Mouse (Mus musculus) myocyte (in vitro differentiated cells): ENCODE measurements around the gene Trim75.

Experiments used
- E2F4 ChIP-seq: IDR thresholded peaks from one replicate; pipeline ENCODE4 v1.6.1; 2011; ENCODE audit warnings: mild to moderate bottlenecking, control low read depth, moderate library complexity; ENCODE audit not compliant: insufficient read depth
- MAX ChIP-seq: IDR thresholded peaks from one replicate; pipeline ENCODE4 v1.6.1; 2011; ENCODE audit warnings: low read depth, mild to moderate bottlenecking, control low read depth
- MYOD1 ChIP-seq, 3 experiments: IDR thresholded peaks; one replicate each; pipeline ENCODE4 v1.6.1; 2011; ENCODE audit warnings: control low read depth in 2 of 3, low read depth in 2 of 3, mild to moderate bottlenecking in 2 of 3, moderate library complexity in 1 of 3; ENCODE audit not compliant: insufficient read length in 2 of 3, control insufficient read depth in 1 of 3
- MYOG ChIP-seq, 3 experiments: IDR thresholded peaks; one replicate each; pipeline ENCODE4 v1.6.1; 2011; ENCODE audit warnings: control low read depth in 2 of 3, low read depth in 2 of 3, mild to moderate bottlenecking in 2 of 3; ENCODE audit not compliant: insufficient read length in 2 of 3, control insufficient read depth in 1 of 3, insufficient read depth in 1 of 3
- POLR2A ChIP-seq: IDR thresholded peaks from one replicate; pipeline ENCODE4 v1.6.1; 2011; ENCODE audit warnings: low read depth, mild to moderate bottlenecking, control low read depth, moderate library complexity; ENCODE audit not compliant: insufficient read length
- POLR2AphosphoS2 ChIP-seq: IDR thresholded peaks from one replicate; pipeline ENCODE4 v1.6.1; 2011; ENCODE audit warnings: low read depth, control low read depth; ENCODE audit not compliant: insufficient read length
- SRF ChIP-seq: IDR thresholded peaks from one replicate; pipeline ENCODE4 v1.6.1; 2011; ENCODE audit warnings: low read depth; ENCODE audit not compliant: control insufficient read depth, insufficient read length
- USF1 ChIP-seq: IDR thresholded peaks from one replicate; pipeline ENCODE4 v1.6.1; 2011; ENCODE audit warnings: low read depth, mild to moderate bottlenecking, control low read depth, moderate library complexity

DNA sequence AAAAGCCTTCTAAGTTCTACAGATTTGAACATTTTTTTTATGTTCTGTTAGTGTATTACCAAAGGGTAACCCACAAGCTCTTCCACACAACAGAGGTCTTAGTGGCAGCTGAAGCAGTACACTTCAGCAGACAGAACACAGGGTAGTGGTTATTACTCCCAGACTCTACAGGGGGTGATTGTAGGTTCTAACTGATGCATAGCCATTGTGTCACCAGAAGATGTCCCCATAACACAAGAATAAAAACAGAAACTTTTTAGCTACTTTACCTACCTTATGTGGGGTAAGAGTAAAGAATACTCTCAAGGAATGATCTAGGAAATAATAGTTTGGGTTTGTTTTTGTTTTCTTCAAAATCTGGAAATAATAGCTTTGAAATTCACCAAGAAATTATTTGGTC is 24.8 kb downstream of the Trim75 start:
- TF ChIP-seq POLR2A (no peak), MYOG (IDR thresholded peaks at IDR 0.05; ENCODE audit: control insufficient read depth in 1 of 3, insufficient read depth in 1 of 3, insufficient read length in 2 of 3, low read depth in 2 of 3) (no peak), MYOD1 (IDR thresholded peaks at IDR 0.05; ENCODE audit: control insufficient read depth in 1 of 3, insufficient read length in 2 of 3, low read depth in 2 of 3) (no peak), E2F4 (no peak), POLR2AphosphoS2 (no peak), USF1 (no peak), MAX (no peak), SRF (no peak)
